ENCODE assay signal across 9 mouse cellular contexts in genomic region chr10:81330007-81330406, GRCm38 (mm10). TPM values are rescaled to one million over a fixed set of nuclear protein-coding genes. Genes with fewer than 3 reads are reported as not detected.
DNase-seq lines count a peak whose midpoint lies in the region; ATAC-seq and TF ChIP-seq lines count a peak whose summit lies in the region.
"Had no signal": no experiment of that assay in that cellular context is flagged by ENCODE, and none has a peak within 500 bp of the region (broad histone marks: within the 10 kb centered on the region; RNA-seq: fewer than 3 reads in every experiment).

No protein-coding gene starts in this region.

- no peak overlapping the region for H3K27ac ChIP-seq in midbrain, postnatal 0 days (ENCODE audit: low read depth, low read length)
- no peak overlapping the region for H3K27ac ChIP-seq in midbrain, embryonic 16.5 days (ENCODE audit: low read length)
- peak overlapping the region; percentile 95 for H3K27ac ChIP-seq in intestine, embryonic 16.5 days (ENCODE audit: low read length)
- H3K27ac ChIP-seq in neural tube, embryonic 15.5 days (replicated peaks), result no peak overlapping the region

- no peak overlapping the region for H3K4me2 ChIP-seq in midbrain, postnatal 0 days (ENCODE audit: low read depth, low read length, poor library complexity, severe bottlenecking)
- H3K4me2 ChIP-seq in midbrain, embryonic 16.5 days (ENCODE audit: low read length), result no peak overlapping the region
- H3K4me2 ChIP-seq in intestine, embryonic 16.5 days (ENCODE audit: low read depth, low read length), result peak overlapping the region; percentile 35
- H3K4me2 ChIP-seq in neural tube, embryonic 15.5 days, result peak overlapping the region; percentile 15; the same call in 1 of the 2 replicates

- no peak overlapping the region for H3K4me3 ChIP-seq in midbrain, postnatal 0 days (ENCODE audit: low read depth, low read length)
- no peak overlapping the region for H3K4me3 ChIP-seq in midbrain, embryonic 16.5 days (ENCODE audit: low read depth, low read length)
- peak overlapping the region; percentile 40; the same call in 1 of the 2 replicates for H3K4me3 ChIP-seq in intestine, embryonic 16.5 days (ENCODE audit: low read length)
- H3K4me3 ChIP-seq in neural tube, embryonic 15.5 days (replicated peaks), result no peak overlapping the region

- TF ChIP-seq CTCF in midbrain, postnatal 0 days (IDR thresholded peaks at IDR 0.05), result no peak

- H3K4me1 ChIP-seq in midbrain, postnatal 0 days (ENCODE audit: insufficient read depth, low read length), result no peaks in the 10 kb centered on the region
- no peaks in the 10 kb centered on the region for H3K4me1 ChIP-seq in midbrain, embryonic 16.5 days (ENCODE audit: control insufficient read depth, insufficient read depth, low read length)
- peaks cover 36% of the 10 kb centered on the region for H3K4me1 ChIP-seq in intestine, embryonic 16.5 days (ENCODE audit: control insufficient read depth, insufficient read depth, low read length)
- peaks cover 8% of the 10 kb centered on the region; the same call in 1 of the 2 replicates for H3K4me1 ChIP-seq in neural tube, embryonic 15.5 days

- peaks cover 11% of the 10 kb centered on the region for H3K27me3 ChIP-seq in midbrain, postnatal 0 days (ENCODE audit: insufficient read depth, low read length)
- peaks cover 18% of the 10 kb centered on the region for H3K27me3 ChIP-seq in midbrain, embryonic 16.5 days (ENCODE audit: control insufficient read depth, insufficient read depth, low read depth, low read length)
- peaks cover 9% of the 10 kb centered on the region; the same call in 1 of the 2 replicates for H3K27me3 ChIP-seq in intestine, embryonic 16.5 days (replicated peaks; ENCODE audit: control insufficient read depth, insufficient read depth, low read length)
- peaks cover 34% of the 10 kb centered on the region for H3K27me3 ChIP-seq in neural tube, embryonic 15.5 days (replicated peaks)

- ATAC-seq in midbrain, postnatal 0 days (ENCODE audit: low FRiP score), result no peak
- no peak for ATAC-seq in midbrain, embryonic 16.5 days
- ATAC-seq in intestine, embryonic 16.5 days, result no peak
- no peak for ATAC-seq in neural tube, embryonic 15.5 days (ENCODE audit: low FRiP score)
- no peak for ATAC-seq in megakaryocyte progenitor cell, adult 5-6 weeks (replicated peaks; ENCODE audit: poor library complexity)

- no peak for DNase-seq in midbrain, postnatal 0 days (ENCODE audit: low spot score)
- DNase-seq in heart, adult 18-20 months, result peak; percentile 77 to 79
- no peak for DNase-seq in yolk sac, embryonic 10.5 days (ENCODE audit: low spot score)
- DNase-seq in right cerebral cortex, adult 18-20 months, result no peak
- DNase-seq: embryo, embryonic 11 days had no signal

- WGBS in midbrain, postnatal 0 days, result 59% methylated on average over 4 of the region's 4 CpGs
- 63% methylated on average over 4 of the region's 4 CpGs for WGBS in midbrain, embryonic 16.5 days
- 54% methylated on average over 4 of the region's 4 CpGs for WGBS in intestine, embryonic 16.5 days
- WGBS in neural tube, embryonic 15.5 days, result 63% methylated on average over 4 of the region's 4 CpGs

- H3K9ac ChIP-seq in midbrain, postnatal 0 days (replicated peaks; ENCODE audit: low read length, poor library complexity, severe bottlenecking), result 0 out of 2 replicates have a peak overlapping the region, but pooled peaks have one; percentile 8
- H3K9ac ChIP-seq in midbrain, embryonic 16.5 days (ENCODE audit: low read depth, low read length), result no peak overlapping the region
- H3K9ac ChIP-seq in intestine, embryonic 16.5 days (ENCODE audit: low read depth, low read length), result peak overlapping the region; percentile 63
- no peak overlapping the region for H3K9ac ChIP-seq in neural tube, embryonic 15.5 days (replicated peaks)

- no peaks in the 10 kb centered on the region for H3K9me3 ChIP-seq in midbrain, postnatal 0 days (ENCODE audit: low read length)
- H3K9me3 ChIP-seq in midbrain, embryonic 16.5 days (replicated peaks; ENCODE audit: control insufficient read depth, low read length, poor library complexity, severe bottlenecking), result no peaks in the 10 kb centered on the region
- H3K9me3 ChIP-seq in intestine, embryonic 16.5 days (ENCODE audit: control insufficient read depth, low read length), result no peaks in the 10 kb centered on the region
- H3K9me3 ChIP-seq in neural tube, embryonic 15.5 days (replicated peaks), result no peaks in the 10 kb centered on the region

- H3K36me3 ChIP-seq in midbrain, postnatal 0 days (ENCODE audit: insufficient read depth, low read length), result peaks cover 27% of the 10 kb centered on the region
- H3K36me3 ChIP-seq in midbrain, embryonic 16.5 days (ENCODE audit: control insufficient read depth, insufficient read depth, low read length), result peaks cover 16% of the 10 kb centered on the region
- peaks cover 22% of the 10 kb centered on the region for H3K36me3 ChIP-seq in intestine, embryonic 16.5 days (ENCODE audit: control insufficient read depth, insufficient read depth, low read length)
- peaks cover 26% of the 10 kb centered on the region for H3K36me3 ChIP-seq in neural tube, embryonic 15.5 days

RNA-seq across cellular contexts. Expression of gene Tbxa2r, which starts 1.5 kb away (rescaled TPM):
- 4.3 and 7.0 TPM in 2 replicates for total RNA-seq in midbrain, postnatal 0 days (2014; rRNA removed)
- polyA plus RNA-seq in midbrain, postnatal 0 days (2015; fragmentation: Nextera tagmentation; extraction: Ambion mirVana), result 3.8 and 4.7 TPM in 2 replicates
- polyA plus RNA-seq in midbrain, embryonic 16.5 days (2015; fragmentation: Nextera tagmentation; extraction: Ambion mirVana), result 4.8 and 5.2 TPM in 2 replicates
- total RNA-seq in heart, adult 18-20 months (2021), result 1 to 10 TPM; 2.5 to 2.7 TPM
- polyA plus RNA-seq in intestine, embryonic 16.5 days (2015; fragmentation: Nextera tagmentation; extraction: Ambion mirVana), result 21.2 and 21.3 TPM in 2 replicates
- 5.5 and 11.4 TPM in 2 replicates for polyA plus RNA-seq in neural tube, embryonic 15.5 days (2015; fragmentation: Nextera tagmentation; extraction: Ambion mirVana)
- total RNA-seq in megakaryocyte progenitor cell, adult 5-6 weeks (2015), result 0.20 and 0.47 TPM in 2 replicates
- total RNA-seq in megakaryocyte progenitor cell, adult 5-6 weeks (2017), result 0.47 TPM in 1 of 2 replicates, not detected in the other

RNA-seq across cellular contexts. Expression of gene Cactin, which starts 9.1 kb away (rescaled TPM):
- 19.5 and 22.7 TPM in 2 replicates for total RNA-seq in midbrain, postnatal 0 days (2014; rRNA removed)
- 18.4 and 20.2 TPM in 2 replicates for polyA plus RNA-seq in midbrain, postnatal 0 days (2015; fragmentation: Nextera tagmentation; extraction: Ambion mirVana)
- 27.6 and 28.3 TPM in 2 replicates for polyA plus RNA-seq in midbrain, embryonic 16.5 days (2015; fragmentation: Nextera tagmentation; extraction: Ambion mirVana)
- total RNA-seq in heart, adult 18-20 months (2021), result 10 to 100 TPM; 14.6 to 15.8 TPM
- 28.7 and 29.0 TPM in 2 replicates for polyA plus RNA-seq in intestine, embryonic 16.5 days (2015; fragmentation: Nextera tagmentation; extraction: Ambion mirVana)
- polyA plus RNA-seq in neural tube, embryonic 15.5 days (2015; fragmentation: Nextera tagmentation; extraction: Ambion mirVana), result 27.8 and 34.0 TPM in 2 replicates
- total RNA-seq in megakaryocyte progenitor cell, adult 5-6 weeks (2015), result 7.1 and 7.6 TPM in 2 replicates
- total RNA-seq in megakaryocyte progenitor cell, adult 5-6 weeks (2017), result 30.8 and 32.7 TPM in 2 replicates

RNA-seq across cellular contexts. Expression of gene Gipc3, which starts 13.1 kb away (rescaled TPM):
- total RNA-seq in midbrain, postnatal 0 days (2014; rRNA removed), result 0.09 and 0.16 TPM in 2 replicates
- not detected in 2 replicates for polyA plus RNA-seq in midbrain, postnatal 0 days (2015; fragmentation: Nextera tagmentation; extraction: Ambion mirVana)
- not detected in 2 replicates for polyA plus RNA-seq in midbrain, embryonic 16.5 days (2015; fragmentation: Nextera tagmentation; extraction: Ambion mirVana)
- total RNA-seq in heart, adult 18-20 months (2021), result 1 to 10 TPM; 3.4 to 4.7 TPM
- polyA plus RNA-seq in intestine, embryonic 16.5 days (2015; fragmentation: Nextera tagmentation; extraction: Ambion mirVana), result 0.06 and 0.12 TPM in 2 replicates
- polyA plus RNA-seq in neural tube, embryonic 15.5 days (2015; fragmentation: Nextera tagmentation; extraction: Ambion mirVana), result not detected in 2 replicates
- 0.32 TPM in 1 of 2 replicates, not detected in the other for total RNA-seq in megakaryocyte progenitor cell, adult 5-6 weeks (2015)
- total RNA-seq in megakaryocyte progenitor cell, adult 5-6 weeks (2017), result 0.17 TPM in 1 of 2 replicates, not detected in the other

RNA-seq across cellular contexts. Expression of gene Hmg20b, which starts 20.3 kb away (rescaled TPM):
- total RNA-seq in midbrain, postnatal 0 days (2014; rRNA removed), result 9.6 and 12.6 TPM in 2 replicates
- polyA plus RNA-seq in midbrain, postnatal 0 days (2015; fragmentation: Nextera tagmentation; extraction: Ambion mirVana), result 23.4 and 24.5 TPM in 2 replicates
- 24.9 and 25.0 TPM in 2 replicates for polyA plus RNA-seq in midbrain, embryonic 16.5 days (2015; fragmentation: Nextera tagmentation; extraction: Ambion mirVana)
- 10 to 100 TPM; 57.1 to 62.2 TPM for total RNA-seq in heart, adult 18-20 months (2021)
- polyA plus RNA-seq in intestine, embryonic 16.5 days (2015; fragmentation: Nextera tagmentation; extraction: Ambion mirVana), result 69.0 and 71.4 TPM in 2 replicates
- 31.0 and 48.9 TPM in 2 replicates for polyA plus RNA-seq in neural tube, embryonic 15.5 days (2015; fragmentation: Nextera tagmentation; extraction: Ambion mirVana)
- total RNA-seq in megakaryocyte progenitor cell, adult 5-6 weeks (2015), result 24.5 and 29.0 TPM in 2 replicates
- total RNA-seq in megakaryocyte progenitor cell, adult 5-6 weeks (2017), result 22.2 and 32.3 TPM in 2 replicates

RNA-seq across cellular contexts. Expression of gene Mfsd12, which starts 27.3 kb away (rescaled TPM):
- 31.9 and 40.6 TPM in 2 replicates for total RNA-seq in midbrain, postnatal 0 days (2014; rRNA removed)
- polyA plus RNA-seq in midbrain, postnatal 0 days (2015; fragmentation: Nextera tagmentation; extraction: Ambion mirVana), result 13.6 and 15.4 TPM in 2 replicates
- polyA plus RNA-seq in midbrain, embryonic 16.5 days (2015; fragmentation: Nextera tagmentation; extraction: Ambion mirVana), result 17.2 and 18.1 TPM in 2 replicates
- 10 to 100 TPM; 11.0 to 12.7 TPM for total RNA-seq in heart, adult 18-20 months (2021)
- polyA plus RNA-seq in intestine, embryonic 16.5 days (2015; fragmentation: Nextera tagmentation; extraction: Ambion mirVana), result 21.6 and 32.4 TPM in 2 replicates
- polyA plus RNA-seq in neural tube, embryonic 15.5 days (2015; fragmentation: Nextera tagmentation; extraction: Ambion mirVana), result 22.9 and 29.4 TPM in 2 replicates
- total RNA-seq in megakaryocyte progenitor cell, adult 5-6 weeks (2015), result 6.7 and 7.0 TPM in 2 replicates
- total RNA-seq in megakaryocyte progenitor cell, adult 5-6 weeks (2017), result 12.1 and 12.6 TPM in 2 replicates

Comparison
In these comparisons a context has a peak if more than half of its experiments do, and no peak if none do; other contexts are left out.
1. H3K9ac ChIP-seq: peak in midbrain, postnatal 0 days (single experiment) and intestine, embryonic 16.5 days (single experiment); none in midbrain, embryonic 16.5 days (single experiment) and neural tube, embryonic 15.5 days (single experiment).
2. DNase-seq: peak in heart, adult 18-20 months (2 of 2); none in midbrain, postnatal 0 days (single experiment), yolk sac, embryonic 10.5 days (single experiment) and right cerebral cortex, adult 18-20 months (single experiment).
3. H3K4me2 ChIP-seq: peak in intestine, embryonic 16.5 days (single experiment) and neural tube, embryonic 15.5 days (single experiment); none in midbrain, postnatal 0 days (single experiment) and midbrain, embryonic 16.5 days (single experiment).